Mouse (Mus musculus): ENCODE data around the gene Soga1.

DNA sequence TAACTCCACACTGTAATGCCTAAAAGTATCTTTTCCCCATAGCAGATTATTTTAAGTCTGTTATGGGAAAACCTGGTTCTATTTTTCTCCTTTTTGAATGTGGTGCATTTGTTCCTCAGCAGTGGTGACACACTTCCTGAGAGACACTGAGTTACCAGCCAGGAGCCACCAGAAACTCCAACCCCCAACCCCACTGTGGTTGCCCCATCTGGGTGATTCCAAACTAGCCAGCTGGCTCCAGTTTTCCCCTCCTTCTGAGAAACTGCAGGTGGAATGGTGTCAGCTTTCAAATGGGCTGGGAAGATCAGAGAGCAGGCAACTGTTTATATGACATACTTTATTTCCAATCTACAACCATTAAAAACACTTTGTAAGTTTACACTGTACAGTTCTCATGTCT, 68.9 kb downstream of the Soga1 start:
- no peak for TF ChIP-seq CTCF (IDR thresholded peaks at IDR 0.05; ENCODE audit: low read depth)
- no peak for TF ChIP-seq EP300 (IDR thresholded peaks at IDR 0.05; ENCODE audit: low read depth)
